Mouse (Mus musculus) spleen, postnatal 10 days (tissue): Measurements from ENCODE around the gene Stx7.
"Not testable (repeated sequence)": the region's sequence is repeated elsewhere in the genome, so short reads cannot be mapped to it uniquely, and the experiment has no call there.

Source experiments
- DNase-seq, 2 experiments: peaks; one replicate each; pipeline ENCODE4 v3.0.0; 2021 to 2022; ENCODE audit warnings: low spot score in 2 of 2

Stx7 gene

GRCm38 (mm10) chr10:24149135-24149781, at the start of gene Stx7:
TSS of gene Stx7 (plus strand) at chr10:24149302.
- DNase-seq: peak; percentile 90 to 97

DNA sequence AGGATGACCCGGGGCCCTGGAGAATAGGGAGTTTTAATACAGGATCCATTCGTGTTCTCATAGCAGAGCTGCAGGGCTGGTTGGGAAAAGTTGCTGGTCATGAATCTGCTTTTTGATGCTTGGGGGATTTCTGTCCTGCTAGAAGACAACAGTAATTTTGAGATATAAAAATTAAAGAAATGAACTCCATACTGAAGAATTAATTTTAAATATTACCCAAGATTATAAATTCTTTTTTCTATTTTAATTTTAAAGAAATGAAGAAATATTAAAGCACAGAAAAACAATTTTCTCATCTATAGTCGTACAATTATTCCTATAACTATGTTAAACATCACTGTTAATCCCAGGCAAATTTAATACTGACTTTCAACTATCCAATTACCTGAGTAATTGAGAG, 47.3 kb upstream of the Stx7 start, which contains the start of gene Taar8c:
Gene Taar8c, minus strand, starts transcription at position 101 of the 400 bp plus-strand sequence.
- not testable (repeated sequence) for DNase-seq

- not testable (repeated sequence) for DNase-seq
These were observed 45.8 kb upstream of the Stx7 start for GRCm38 (mm10) chr10:24103299-24103698.

DNA sequence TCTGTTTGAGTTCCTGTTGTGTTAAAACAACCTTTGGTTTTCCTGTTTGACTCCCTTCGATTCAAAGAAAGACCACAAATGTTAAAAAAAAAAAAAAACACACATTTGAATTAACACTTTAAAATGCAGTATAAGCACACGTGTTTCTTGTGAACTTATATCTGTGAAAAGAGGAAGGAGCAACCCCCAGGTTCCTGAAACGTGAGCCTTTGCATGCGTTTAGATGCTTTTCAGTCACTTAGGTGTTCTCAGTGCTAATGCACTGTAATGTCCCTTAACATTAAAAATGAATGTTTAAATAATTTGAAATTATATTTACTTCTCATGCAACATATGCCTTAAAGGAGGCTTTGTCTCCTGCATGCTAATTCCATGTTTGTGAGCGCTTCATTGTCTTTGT, 41.4 kb upstream of the Stx7 start:
- DNase-seq: no peak

DNA sequence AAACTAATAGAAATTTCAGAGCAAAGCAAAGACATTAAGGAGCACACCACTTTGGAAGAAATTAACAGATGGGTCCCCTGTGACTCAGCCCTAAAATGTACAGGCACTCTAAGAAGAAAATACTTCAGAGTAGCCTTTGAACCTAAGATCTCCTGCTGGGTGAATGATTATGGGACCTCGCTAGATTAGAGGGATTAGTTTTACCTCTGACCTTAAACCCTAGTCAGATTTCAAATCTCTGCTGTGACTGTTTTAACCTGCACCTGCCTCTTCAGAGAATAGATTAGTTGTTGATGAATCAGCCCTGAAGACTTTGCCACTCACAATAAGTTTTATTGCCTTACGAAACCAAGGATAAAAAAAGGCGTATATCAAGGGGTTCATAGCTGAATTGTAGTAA, 40.9 kb upstream of the Stx7 start:
- DNase-seq: no peak

GRCm38 (mm10) chr10:24109434-24109833, 39.7 kb upstream of the Stx7 start, which contains the start of gene Taar9:
TSS of gene Taar9 (minus strand) at chr10:24109534.
- not testable (repeated sequence) for DNase-seq

GRCm38 (mm10) chr10:24111116-24111778, 37.9 kb upstream of the Stx7 start:
- peak in 1 of 2 experiments; percentile 44 for DNase-seq

GRCm38 (mm10) chr10:24131451-24132262, 17.4 kb upstream of the Stx7 start:
- DNase-seq: peak; percentile 26 to 75

- no peak for DNase-seq
These were observed 16.8 kb upstream of the Stx7 start for GRCm38 (mm10) chr10:24132273-24132672.

DNA sequence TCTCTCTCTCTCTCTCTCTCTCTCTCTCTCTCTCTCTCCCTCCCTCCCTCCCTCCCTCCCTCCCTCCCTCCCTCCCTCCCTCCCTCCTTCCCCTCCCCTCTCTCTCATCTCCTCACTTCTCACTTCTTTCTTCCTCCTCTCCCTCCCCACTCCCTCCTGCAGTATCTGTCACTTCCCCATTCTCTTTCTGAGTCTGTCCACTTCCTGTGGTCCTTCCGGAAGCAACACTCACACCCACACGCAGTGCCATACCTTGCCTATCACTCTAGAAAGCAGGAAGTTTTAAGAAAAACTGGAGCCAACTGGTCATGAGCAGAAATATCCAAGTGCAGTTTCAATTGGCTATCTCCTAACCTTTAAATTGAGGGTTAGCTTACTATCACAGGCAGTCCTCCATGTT, 16.0 kb upstream of the Stx7 start:
- no peak for DNase-seq

DNA sequence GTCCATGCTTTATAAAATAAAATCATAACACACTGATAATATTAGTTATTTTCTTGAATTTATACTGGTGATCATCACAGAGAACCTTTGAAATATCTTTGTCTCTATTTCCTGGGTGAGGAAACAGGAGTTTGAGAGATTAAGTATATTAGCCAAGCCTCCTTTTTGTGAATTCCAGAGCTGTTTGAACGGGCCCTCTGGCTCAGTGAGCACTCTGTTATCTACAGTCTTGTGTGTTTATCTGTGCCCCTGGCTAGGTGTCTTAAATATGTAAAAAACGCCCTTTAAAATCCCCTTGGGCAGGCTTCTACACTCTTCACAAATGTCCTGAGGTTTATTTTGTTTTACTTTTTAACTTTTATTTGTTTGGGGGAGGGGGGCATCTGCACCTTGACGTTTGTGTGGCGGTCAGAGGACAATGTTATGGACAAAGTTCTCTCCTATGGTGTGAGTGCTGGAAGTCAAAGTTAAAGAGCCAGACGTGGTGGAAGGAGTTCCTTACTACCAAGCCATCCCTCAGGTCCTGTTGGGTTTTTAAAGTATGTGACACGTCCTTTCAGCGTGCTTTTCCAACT, 14.9 kb upstream of the Stx7 start:
- no peak for DNase-seq

- no peak for DNase-seq
These were observed 10.4 kb upstream of the Stx7 start for GRCm38 (mm10) chr10:24138623-24139261.

DNA sequence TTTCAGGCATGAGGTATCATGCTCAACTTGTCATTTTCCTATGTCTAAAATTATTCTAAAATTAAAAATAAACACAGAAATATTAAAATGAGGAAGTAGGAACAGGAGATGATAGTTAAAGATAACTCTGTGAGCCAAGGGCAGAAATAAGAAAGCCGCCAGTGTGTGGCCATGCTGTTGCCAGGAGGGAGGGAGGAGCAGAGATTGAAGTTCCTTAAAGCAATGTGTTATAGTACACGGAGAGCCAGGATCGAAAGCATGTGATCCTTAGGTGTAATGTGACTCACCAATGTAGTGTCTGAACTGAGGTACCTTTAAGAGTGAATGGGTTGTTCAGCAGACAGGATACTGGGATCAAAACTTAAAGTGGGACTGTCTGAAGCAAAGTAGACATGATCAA, 6.4 kb upstream of the Stx7 start:
- DNase-seq: no peak

- no peak for DNase-seq
These were observed 984 bp downstream of the Stx7 start for GRCm38 (mm10) chr10:24150086-24150485.

DNA sequence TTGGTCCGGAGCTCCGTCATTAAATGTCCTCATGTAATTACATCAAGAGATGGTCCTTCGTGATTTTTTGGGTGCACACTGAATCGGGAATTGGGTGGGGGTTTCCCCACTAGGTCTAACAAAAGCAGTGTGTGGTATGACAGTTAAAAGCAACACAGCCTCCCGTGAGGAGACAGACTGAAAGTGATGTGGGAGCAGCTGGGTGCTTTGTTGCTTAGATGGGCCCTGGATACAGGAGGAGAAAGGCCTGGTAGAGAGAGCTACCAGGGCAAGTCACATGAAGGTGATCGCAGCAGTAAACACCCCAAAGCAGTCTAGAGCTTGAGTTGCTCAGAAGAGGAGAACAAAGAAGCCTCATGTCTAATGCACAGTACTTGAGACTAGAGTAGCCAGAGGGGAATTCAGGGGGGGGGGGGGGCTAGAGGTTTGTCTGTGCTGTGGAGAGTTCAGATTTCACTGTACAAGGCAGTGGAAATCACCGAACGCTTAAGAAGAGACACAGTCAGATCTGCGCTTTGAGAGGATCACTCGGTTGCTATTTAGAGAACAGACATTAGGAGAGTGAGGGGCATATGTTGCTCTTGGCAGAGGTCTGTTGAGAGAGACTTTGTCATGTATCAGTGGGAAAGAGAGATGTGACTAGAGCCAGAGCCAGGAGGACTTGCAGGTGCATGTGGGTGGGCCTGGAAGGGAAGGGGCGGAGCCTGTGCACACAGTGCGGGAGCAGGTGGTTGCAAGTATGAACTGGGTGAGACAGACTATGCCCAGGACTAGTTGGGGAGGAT, 9.6 kb downstream of the Stx7 start:
- DNase-seq: peak in 1 of 2 experiments; percentile 56

DNA sequence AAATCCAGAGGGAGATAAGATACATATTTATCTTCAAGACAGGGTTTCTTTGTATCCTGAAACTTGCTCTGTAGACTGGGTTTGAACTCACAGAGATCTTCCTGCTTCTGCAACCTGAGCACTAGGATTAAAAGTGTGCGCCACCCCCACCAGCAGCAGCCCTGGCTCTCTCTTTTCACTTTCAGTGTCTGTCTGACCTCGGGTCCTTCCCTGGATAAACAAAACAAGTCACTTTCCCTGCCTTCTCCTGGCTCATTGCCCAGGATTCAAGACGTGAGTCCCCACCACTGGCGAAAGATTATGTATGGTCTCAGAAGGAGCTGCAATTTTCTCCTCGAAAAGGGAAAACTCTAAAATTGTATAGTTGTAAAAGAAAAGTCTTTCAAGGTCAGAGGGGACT, 10.5 kb downstream of the Stx7 start:
- DNase-seq: no peak

DNA sequence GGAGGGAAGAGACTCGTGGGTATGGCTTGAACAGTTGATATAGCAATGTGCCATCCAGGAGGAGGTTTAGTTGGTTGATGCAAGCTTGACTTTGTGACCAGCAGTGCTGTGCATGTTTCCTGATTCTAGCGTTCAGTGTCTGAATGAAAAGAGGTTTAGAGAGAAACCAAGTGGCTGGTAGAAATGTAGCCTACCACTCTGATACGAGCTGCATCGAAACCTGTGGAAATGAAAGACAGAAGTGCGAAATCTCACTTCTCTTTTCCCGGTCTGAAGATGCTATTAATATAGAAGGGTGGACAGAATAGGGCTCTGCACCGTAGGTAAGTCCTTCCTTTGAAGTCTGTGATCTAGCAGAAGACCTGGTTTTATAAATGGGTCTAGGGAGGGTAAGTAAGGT, 11.2 kb downstream of the Stx7 start:
- DNase-seq: no peak

GRCm38 (mm10) chr10:24164137-24164908, 15.2 kb downstream of the Stx7 start:
- no peak for DNase-seq

GRCm38 (mm10) chr10:24164909-24165304, 15.8 kb downstream of the Stx7 start:
- no peak for DNase-seq

DNA sequence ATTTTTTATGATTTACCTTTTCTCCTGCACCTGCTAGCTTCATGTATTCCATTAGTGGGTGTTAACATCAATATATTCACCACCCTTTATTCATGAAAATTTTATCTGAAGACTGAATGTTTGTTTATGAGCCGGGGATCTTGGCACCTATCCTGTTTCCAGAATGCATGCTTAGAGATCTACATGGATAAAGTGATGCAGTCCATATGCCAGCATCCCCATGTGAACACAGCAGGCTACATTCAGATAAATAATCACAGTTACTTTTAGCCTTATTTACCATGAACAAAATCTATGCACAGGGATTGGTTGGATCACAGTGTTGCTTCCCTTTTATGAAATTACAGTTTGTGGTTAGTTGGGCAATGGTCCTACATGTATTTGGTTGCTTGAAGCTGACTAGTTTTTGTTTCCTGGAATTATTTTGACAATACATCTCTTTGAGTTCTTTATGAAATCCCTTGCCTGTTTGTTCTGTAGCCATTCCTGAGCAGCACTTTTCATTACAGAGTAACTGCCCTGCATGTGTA, 16.5 kb downstream of the Stx7 start:
- DNase-seq: no peak
